Mouse (Mus musculus) testis, postnatal 10 days (tissue): ENCODE results near the gene Dohh.
A peak's percentile ranks its signal among the peaks of the same experiment; 100 is the strongest.

Experiments used
- DNase-seq: peaks from one replicate; pipeline ENCODE4 v3.0.0; 2021; ENCODE audit warnings: low spot score

Dohh gene

DNA sequence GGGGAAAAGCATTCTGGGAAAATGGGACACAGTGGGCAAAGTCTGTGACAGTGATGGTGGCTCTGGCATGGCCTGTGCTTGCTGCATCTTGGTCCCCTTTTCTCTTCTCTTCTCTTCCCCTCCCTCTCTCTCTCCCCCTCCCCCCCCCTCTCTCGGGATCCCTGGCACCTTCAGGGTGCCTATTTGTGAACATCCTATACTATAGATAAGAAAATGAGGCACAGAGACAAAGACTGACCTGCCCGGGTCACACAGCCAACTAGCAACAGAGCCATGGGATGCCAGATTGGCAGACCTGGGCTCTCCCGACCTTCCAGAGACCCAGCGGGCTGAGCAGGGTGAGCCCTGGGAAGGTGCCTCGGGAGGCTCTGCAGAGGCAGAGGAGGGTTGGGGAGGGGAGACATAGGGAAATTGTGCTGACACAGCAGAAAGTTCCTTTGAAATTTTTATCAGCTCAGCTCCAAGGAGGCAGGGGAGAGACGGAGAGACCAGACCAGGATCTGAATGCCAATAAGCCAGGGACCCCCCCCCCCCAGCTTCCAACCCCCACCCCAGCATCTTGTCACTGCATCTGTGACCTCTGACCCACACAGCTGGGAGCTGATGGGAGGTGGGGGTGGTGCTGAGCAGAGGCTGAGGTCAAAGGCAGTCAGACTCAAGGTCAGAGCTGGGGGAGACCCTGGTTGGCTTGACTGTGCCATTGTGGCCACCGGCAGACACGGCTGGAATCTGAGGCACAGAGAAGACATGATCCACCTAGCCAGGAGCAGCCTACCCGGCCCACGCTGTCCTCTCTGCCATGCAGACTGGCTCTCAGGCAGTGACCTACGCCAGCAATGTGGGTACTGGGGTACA lies 34.2 kb downstream of the Dohh start:
- peak; percentile 37 for DNase-seq

DNA sequence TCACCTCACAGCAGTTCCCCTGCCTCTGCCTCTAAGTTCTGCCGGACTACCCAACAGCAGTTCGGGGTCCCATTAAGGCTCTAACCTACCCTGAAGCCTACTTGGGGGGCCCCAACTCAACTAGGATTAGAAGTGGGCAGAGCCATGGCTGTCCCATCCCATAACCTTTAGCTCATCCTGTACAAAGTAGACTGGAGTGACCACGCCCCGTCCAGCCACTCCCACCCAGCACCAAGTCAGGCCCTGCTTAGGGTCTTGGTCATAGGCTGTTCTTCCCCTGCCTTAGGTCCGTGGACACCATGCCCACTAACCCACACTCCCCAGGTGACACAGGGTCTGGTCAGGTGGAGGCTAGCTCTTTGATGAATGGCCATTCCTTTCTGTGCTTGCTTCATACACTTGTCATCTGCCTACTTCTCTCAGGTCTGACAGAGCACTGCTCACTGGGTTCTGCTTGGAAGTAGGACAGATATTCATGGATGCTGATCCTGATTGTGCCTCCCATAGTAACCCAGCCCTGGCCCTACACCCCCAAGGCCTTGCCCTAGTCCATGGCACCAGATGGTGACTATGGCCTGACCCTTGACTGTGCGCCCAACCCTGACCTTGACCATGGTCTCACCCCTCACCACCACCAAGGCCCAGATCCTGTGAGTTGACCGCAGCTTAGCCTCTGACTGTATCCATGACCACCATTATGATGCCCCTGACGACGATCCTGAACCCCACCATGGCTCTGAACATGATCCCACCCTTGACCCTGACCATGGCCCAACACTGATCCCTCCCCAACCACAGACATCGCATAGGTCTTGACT lies 35.1 kb downstream of the Dohh start:
- peak; percentile 45 for DNase-seq

DNA sequence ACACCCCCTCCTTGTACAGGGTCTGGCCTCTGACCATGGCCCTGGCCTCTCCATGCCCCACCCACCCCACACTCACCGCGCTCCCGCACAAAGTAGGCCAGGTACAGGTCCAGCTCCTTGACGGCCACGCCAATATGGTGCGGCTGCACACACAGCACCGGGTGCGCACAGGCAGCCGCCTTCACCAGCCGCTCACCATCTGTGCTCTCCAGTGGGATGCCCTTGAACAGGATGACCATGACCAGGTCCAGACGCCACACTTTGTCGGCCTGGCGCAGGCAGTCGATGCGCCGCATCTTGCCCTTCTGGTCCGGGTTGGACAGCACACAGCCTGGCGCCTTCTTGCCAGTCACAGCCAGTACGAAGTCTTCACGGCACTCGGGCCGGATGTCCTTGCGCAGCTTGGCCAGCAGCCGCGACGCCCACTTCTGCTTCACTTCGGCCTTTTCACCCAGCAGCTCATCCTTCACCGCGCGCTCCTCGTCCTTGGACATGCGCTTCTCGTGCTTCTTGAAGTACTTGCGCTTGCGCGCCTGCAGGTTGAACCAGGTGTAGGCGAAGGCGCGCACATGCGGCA lies 36.1 kb downstream of the Dohh start:
- DNase-seq = peak; percentile 67

DNA sequence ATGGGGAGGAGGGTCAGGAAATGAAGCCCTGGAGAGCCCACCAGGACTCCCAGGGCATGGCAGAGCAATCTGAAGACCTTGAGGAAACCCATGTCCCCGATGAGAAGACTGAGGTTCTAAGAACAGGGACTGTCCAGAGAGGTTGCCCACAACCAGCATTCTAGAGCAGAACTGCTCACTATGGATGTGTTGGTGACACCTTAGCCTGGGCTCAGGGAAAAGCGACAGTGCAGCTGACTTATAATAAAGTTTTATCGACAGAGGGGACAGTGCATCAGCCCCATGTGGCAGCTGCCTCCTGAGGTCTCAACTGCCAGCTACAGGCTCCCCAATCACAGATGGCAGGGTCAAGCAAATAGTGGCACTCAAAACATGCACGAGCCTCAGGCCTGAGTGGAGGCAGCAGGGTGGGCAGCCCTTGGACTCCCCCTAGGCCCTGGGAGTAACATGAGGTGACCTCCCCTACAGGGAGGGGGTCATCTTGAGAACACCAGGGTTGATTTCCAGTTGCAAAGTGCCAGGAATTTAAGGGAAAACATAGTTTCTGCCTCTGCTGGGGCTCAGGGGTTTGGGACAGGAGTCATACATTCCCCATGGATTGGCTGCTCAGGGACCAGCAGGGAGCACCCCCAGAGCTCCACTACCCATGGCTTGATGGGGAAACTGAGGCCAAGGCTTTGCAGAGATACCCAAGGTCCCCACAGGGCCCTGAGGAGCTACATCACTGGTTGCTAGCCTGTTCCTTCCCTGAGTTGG lies 37.0 kb downstream of the Dohh start:
- peak; percentile 35 for DNase-seq

DNA sequence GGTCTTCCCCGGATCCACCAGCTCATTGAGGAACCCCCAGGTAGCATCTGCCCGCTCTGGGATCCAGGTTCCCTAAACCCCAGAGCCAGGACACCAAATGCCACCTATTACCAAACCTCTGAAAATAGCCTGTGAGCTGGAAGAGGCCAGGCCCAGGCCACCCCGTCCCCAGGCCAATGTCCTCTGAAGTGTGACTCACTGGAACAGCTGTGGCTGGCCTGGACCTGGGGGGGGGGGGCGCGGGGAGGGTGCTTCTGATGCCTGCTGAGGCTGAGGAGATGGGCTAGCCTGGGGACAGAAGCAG lies 37.5 kb downstream of the Dohh start:
- DNase-seq = no peak

DNA sequence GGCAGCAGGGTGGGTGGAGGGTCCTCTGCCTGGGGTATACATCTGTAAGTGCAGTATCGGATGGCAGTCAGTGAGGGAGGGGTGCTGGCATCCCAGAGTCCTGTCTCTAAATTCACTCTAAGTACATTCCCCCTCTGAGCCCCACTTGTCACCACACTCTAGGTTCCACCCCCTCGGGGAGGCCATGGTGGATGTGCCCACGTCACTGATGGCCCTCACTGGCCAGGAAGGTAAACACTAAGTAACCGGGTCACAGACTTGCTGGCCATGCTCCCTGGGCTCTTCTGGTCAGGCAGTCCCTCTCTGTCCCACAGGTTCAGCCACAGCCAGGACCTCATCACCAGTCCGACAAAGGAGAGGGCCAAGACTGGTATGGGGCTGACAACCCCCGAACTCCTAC lies 38.0 kb downstream of the Dohh start:
- DNase-seq = peak; percentile 42

DNA sequence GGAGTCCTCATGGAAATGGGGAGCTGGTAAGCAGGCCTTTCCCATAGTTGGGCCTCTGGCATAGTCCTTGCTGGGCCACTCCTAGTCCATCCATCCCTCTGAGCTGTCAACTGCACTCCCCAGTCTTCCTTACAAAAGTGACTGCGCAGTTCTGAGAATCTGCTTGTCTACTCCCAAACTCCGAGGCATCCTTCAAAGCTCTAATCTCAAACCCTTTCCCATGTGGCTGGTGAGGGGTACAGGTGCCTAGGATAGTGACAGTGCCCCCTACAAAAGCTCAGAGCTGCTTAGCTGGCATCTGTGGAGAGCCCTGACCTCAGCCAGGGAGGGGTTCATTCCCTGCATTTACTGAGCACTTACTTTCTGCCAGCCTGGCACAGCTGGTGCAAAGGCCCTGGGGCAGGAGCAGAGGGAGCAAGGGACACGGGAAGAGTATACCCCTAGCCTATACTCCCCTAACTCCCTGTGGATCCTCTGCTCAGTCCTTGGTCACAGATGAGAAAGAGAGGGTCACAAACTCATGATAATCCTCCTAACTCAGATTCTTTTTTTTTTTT lies 38.5 kb downstream of the Dohh start:
- DNase-seq = peak; percentile 45

DNA sequence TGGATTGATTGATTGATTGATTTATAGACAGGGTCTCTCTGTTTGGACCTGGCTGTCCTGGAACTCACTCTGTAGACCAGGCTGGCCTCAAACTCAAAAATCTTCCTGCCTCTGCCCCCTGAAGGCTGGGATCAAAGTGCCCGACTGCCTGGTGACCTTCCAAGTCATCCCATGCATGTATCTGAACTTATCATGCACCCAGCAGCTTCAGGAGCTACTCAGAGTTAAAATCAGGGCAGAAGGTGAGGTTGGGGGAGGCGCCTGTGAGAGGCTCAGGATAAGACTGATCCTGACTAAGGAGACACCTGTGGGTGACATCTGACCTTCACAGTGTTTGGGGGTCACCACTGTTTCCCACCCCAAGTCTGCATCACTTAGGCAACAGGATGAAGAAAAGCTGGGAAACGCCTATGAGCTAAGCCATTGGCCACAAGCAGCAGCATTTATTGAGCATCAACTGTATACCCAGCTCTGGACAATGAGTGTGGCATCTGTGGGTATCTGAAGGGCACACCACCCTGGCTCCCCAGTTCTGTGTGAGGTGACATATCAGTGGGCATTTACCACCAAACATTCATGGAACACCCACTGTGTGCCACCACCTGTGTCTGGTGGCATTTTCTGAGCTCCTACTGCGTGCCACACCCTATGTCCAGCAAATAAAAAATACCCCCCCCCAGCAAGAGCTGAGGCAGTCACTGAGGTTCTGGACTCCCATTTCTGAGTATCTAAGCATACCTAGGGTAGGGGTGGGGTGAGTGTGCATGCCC lies 39.4 kb downstream of the Dohh start:
- DNase-seq = peak; percentile 39

DNA sequence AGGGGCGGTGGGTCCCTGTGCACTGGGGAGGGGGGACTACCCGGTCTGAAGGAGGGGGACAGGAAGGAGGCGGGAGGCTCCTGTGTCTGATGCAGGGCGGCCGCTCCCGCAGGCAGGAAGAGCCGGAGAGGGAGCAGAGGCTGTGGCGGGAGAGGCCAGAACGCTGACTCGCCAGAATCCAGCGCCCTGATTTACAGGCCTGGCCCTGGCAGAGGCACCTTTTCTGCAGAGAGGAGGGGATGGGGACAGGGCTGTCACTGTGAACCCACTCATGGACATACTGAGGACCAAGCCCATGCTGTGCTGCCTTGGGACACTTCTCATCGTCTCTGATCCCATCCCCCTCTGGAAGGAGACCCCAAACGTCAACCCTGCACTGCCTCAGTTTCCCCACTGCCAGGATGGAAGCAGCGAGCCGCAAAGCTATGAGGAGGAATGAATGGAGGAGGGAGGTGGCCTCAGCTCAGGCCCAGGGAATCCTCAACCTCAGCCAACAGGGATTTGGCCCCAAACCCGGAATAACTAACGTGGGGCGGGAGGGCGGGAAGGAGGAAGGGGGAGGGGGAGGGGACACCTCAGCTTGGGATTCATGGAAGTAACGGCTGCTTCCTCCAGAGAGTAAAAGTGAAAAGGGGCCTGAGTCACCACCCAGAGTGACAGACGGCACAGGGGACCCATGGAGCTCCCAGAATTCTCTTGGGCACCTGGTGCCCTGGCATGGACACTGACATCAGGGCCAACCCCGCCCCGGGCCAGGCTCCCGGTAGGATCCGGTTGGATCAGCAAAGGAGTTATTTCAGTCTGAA lies 40.2 kb downstream of the Dohh start:
- peak; percentile 69 for DNase-seq

DNA sequence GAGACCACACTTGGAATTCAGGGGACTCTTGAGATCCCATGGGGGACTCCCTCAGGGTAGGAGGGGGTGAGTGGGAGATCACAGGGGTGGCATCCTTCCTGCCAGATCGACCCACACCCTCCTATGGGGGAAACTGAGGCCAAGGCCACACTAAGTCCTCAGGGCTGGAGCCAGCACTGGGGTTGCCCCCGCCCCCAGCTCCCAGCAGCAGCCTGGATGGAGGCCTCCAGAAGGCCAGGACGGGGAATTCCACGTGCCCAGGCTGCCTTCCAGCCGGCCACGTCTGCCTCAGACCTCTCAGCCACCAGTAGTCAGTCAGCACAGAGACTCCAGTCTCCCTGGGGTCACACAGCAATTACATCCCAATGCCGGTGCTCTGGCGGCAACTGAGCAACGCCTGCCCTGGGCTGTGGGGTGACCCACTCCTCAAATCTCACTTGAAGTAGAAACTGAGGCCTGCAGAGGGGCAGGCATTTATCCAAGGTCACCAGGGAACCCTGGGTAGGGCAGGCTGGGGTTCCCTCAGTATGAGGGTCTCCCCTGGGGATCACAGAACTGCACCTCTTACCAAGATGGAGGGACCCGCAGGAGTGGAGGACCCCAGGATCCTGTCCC lies 41.1 kb downstream of the Dohh start:
- peak; percentile 70 for DNase-seq

DNA sequence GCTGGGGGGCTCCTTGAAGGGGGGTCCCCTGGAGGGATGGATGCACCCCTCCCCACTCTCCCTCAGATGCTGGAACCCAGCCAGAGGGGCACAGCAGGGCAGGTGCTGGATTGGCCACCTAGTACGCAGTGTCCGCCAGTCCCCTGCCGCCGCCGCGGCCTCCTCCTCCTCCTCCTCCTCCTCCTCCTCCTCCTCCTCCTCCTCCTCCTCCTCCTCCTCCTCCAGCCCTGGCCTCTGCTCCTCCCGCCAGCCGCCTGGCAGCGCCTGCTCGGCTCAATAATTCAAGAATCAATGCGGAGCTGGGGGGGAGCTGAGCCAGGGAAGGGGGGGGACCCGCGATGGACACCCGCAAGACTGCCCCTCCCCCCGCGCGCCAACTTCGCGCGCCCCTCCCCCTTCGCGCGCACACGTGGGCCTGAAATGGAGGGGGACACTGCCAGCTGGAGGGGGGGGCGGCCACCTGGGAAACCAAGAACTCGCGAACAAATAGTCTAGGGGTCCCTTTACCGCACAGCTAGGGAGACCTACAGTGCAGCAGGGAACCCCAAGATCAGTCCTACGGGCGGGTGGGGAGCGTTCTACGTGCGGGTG lies 41.9 kb downstream of the Dohh start:
- DNase-seq = peak; percentile 83

DNA sequence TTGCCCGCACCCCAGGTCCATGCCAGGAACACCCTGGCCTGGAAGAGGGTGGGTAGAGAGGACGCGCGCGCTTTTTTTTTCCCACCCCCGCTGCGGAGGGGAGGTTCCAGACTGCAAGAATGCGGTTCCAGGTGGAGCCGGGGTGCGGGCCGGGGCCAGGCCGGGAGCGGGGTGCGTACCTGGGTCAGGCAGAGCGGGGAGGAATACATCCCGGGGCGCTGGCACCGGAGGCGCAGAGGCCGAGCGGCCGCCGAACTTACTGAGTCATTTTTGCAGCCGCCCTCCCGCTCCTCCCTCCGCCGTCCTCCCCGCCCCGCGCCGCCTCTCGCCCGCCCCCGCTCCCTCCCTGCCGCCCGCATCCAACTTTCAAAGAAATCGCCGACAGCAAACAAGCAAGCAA lies 42.7 kb downstream of the Dohh start:
- DNase-seq = peak; percentile 85

DNA sequence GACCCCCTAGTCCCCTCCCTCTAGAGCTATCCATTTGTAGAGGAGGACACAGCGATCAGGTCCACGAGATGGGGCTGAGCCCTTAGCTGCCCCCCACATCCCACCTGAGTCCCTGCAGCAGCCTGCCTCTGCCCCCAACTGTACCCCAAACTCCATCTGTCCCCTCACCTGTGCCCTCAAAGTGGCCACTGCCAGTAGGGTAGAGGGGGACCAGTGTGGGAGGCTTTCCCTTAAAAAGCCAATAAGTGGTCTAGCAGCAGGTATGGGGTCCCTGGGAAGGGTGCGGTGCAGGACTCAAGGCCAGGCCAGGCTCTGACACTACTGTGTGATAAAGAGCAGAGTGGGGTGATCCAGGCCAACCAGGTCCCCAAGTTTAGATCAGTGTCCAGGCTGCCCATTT lies 43.1 kb downstream of the Dohh start:
- no peak for DNase-seq

DNA sequence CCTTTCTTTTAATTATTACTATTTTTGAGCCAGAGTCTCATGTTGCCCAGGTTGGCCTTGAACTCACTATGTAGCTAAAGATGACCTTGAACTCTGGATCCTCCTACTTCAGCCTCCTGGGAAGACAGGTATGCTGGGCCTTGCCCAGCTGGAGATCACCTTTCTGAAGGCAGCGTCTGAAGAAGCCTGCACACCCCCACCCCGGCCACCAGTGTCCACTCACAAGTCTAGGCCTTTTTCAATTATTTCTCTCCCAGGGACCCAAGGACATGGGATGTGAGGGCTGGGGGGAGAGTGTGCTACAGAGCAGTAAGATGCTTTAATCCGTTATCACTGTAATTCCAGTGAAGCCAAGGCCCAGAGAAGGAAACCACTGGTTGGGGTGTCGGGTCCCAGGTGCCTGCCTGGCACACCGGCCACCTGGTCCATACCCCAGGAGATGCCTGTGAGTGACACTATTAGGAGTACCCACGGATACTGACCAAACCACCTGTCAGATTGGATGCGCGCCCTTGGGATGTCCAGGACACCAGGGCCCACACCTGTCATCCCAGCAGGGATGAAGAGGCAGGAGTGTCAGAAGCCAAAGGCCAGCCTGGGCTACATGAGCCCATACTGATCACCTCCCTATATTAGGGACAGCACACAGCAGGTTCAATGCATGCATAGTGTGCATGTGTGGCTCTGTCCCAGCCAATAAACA lies 43.7 kb downstream of the Dohh start:
- peak; percentile 49 for DNase-seq

DNA sequence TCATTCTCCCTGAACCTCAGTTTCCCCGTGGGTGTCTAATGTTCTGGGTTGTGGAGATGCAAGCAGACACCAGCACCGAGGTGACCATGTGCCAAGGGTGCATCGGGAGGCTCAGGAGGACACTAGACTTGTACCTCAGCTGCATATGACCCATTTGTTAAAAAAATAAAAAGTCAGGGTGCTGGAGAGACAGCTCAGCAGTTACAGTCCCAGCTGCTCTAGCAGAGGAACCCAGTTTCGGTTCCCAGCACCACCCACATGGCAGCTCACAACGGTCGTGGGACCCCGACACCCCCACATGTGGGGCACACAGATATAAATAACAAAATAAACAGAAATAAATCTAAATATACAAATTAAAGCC lies 44.3 kb downstream of the Dohh start:
- peak; percentile 41 for DNase-seq

DNA sequence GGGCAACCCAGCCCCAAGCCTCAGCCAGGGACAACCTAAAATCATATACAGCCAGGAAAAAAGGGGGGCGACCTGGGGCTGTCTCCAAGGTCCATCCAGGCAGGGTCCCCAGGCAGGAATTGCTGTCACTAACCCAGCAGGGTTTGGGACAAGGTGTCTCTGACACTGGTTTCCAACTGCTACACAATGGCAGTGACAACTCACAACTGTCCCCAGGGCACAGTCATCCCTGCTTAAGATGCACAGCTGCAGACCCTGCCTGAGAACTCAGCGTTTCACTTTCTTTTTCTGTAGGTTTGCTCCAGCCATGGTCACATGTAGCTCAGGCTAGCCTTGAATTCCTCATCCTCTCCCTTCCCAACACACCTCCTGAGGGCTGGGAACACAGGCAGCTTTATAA lies 44.9 kb downstream of the Dohh start:
- peak; percentile 41 for DNase-seq

DNA sequence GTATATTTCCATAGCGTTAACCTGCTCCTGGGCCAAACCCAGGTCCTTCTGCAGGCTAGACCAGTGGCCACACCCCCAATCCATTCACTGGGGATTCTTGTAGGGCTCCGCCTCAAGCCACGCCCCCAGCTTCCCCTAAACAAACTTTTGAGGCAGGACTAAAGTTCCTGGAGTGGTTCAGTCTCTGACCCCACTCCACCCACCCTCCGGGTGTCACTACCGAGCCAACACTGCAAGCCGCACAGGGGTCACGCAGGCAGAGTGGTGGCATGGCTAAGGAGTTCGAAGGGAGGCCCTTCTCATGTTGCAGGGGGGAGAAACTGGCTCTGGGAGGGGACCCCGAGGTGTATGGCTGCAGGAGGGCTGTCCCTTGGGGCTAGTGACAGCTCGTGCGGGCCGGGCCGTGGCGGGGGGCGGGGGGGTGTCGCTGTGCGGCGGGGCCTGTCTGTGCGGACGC lies 45.4 kb downstream of the Dohh start:
- peak; percentile 93 for DNase-seq

DNA sequence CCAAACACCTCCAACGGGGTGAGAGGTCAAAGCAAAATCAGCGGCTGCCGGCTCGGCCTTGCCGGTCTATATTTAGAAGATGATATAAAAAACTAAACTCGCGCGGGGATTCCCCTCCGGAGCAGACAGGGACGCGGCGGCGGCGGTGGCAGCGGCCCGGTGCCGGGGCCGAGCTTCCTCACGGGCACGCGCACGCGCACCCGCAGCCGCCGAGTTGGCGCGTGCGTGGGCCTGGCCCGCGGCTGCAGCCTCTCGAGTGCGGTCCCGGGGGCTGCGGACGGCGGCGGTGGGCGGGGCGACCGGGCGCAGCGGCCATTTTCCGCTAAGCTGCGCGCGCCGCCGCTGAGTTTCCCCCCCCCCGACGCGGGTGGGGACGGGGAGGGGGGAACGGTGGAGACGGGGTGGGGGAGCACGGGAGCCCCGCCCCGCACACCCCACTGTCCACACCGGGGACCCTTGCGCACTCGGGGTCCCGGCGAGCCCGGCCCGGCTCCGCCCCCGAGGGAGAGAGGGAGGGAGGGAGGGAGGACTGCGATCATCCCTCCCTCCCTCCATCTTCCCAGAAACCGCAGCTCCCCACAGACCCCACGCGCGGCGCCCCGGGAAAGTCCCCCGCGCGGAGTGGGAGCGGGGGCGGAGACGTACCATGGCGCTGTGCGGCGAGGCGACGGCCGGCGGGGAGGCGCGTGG lies 46.1 kb downstream of the Dohh start:
- DNase-seq = peak; percentile 92
